Mouse (Mus musculus) gastrocnemius, adult 2 months (tissue): ENCODE measurements around the gene Teddm1b. TPM values are rescaled to one million over a fixed set of nuclear protein-coding genes. Genes with fewer than 3 reads are reported as not detected.

ENCODE experiments used
- DNase-seq: peaks from one replicate; pipeline ENCODE4 v3.0.0; 2022
- H3K27ac ChIP-seq: fragments of 200-600 bp; 2 replicates; pipeline ENCODE4 v1.8.1; 2022; ENCODE audit warnings: mild to moderate bottlenecking
- H3K4me3 ChIP-seq: fragments of 200-600 bp; 2 replicates; pipeline ENCODE4 v1.8.1; 2022; ENCODE audit warnings: mild to moderate bottlenecking, moderate library complexity
- CTCF ChIP-seq: fragments of 200-600 bp; IDR thresholded peaks from 2 replicates; pipeline ENCODE4 v1.8.1; 2022; ENCODE audit warnings: antibody characterized with exemption, mild to moderate bottlenecking, moderate library complexity
- intact Hi-C: fragments of 180-260 bp; cut with DNase I; formaldehyde crosslinking; loops from one replicate; pipeline ENCODE4 v1.15.1; 2025
- total RNA-seq, 2 experiments: library from RNA; stranded (reverse); gene quantifications; 2 replicates each; pipeline ENCODE4 v1.2.3; 2021

The Teddm1b gene
- total RNA-seq, 2 experiments from 2014 or later, result not detected

- DNase-seq, result no peak
- intact Hi-C loops, result loop anchor here (2.0 kb wide), 1 partner anchor 836 kb away; no protein-coding TSS in a partner anchor
- Histone ChIP-seq H3K4me3 (no peak overlapping the region), H3K27ac (peak overlapping the region; percentile 20; the same call in 1 of the 2 replicates)
- no peak for TF ChIP-seq CTCF
Measured at GRCm38 (mm10) chr1:153894201-153894893, 20.2 kb downstream of the Teddm1b start.

GRCm38 (mm10) chr1:153894979-153895378 is 20.8 kb downstream of the Teddm1b start:
- Histone ChIP-seq H3K4me3 (no peak overlapping the region), H3K27ac (no peak overlapping the region; the same call in 1 of the 2 replicates)
- DNase-seq, result peak; percentile 75
- TF ChIP-seq CTCF, result peak; percentile 90
- intact Hi-C loops, result loop anchor here (1.0 to 2.0 kb wide), 2 partner anchors 223 to 836 kb away; no protein-coding TSS in a partner anchor

- intact Hi-C loops, result no loop called here
- Histone ChIP-seq H3K4me3 (no peak overlapping the region), H3K27ac (0 out of 2 replicates have a peak overlapping the region, but pooled peaks have one; percentile 16)
- no peak for DNase-seq
- no peak for TF ChIP-seq CTCF
Measured at GRCm38 (mm10) chr1:153897196-153897595, 23.1 kb downstream of the Teddm1b start.

- no peak for TF ChIP-seq CTCF
- H3K4me3 ChIP-seq, result peak overlapping the region; percentile 88
- intact Hi-C loops, result loop anchor here (1.0 kb wide), 1 partner anchor 219 kb away; no protein-coding TSS in a partner anchor
- H3K27ac ChIP-seq, result peak overlapping the region; percentile 98
- no peak for DNase-seq
Measured at GRCm38 (mm10) chr1:153898989-153899730, 25.0 kb downstream of the Teddm1b start.

GRCm38 (mm10) chr1:153899731-153900380 is 25.7 kb downstream of the Teddm1b start, which contains the start of the genes Glul and Teddm2:
Gene Glul, plus strand, starts transcription at chr1:153899944.
Gene Teddm2, minus strand, starts transcription at chr1:153900228.
- TF ChIP-seq CTCF, result no peak
- Histone ChIP-seq H3K4me3 (peak within 1 kb of the TSS; percentile 88), H3K27ac (peak within 1 kb of the TSS; percentile 98)
- intact Hi-C loops, result loop anchor here (1.0 to 2.0 kb wide), 2 partner anchors 133 to 218 kb away; no protein-coding TSS in a partner anchor
- DNase-seq, result peak; percentile 98

- peak; percentile 74 for DNase-seq
- intact Hi-C loops, result loop anchor here (2.0 kb wide), 1 partner anchor 132 kb away; no protein-coding TSS in a partner anchor
Measured at GRCm38 (mm10) chr1:153900381-153900780, 26.2 kb downstream of the Teddm1b start.

GRCm38 (mm10) chr1:153900860-153901730 is 26.9 kb downstream of the Teddm1b start:
- DNase-seq, result peak; percentile 86
- intact Hi-C loops, result loop anchor here (1.0 to 2.0 kb wide), 2 partner anchors 21 to 132 kb away; no protein-coding TSS in a partner anchor

More at GRCm38 (mm10) chr1:153900381-153900780, 26.2 kb downstream of the Teddm1b start:
- TF ChIP-seq CTCF, result no peak
- Histone ChIP-seq H3K27ac (peak overlapping the region; percentile 98), H3K4me3 (peak overlapping the region; percentile 88)

GRCm38 (mm10) chr1:153903006-153903405 is 28.9 kb downstream of the Teddm1b start:
- H3K27ac ChIP-seq, result peak overlapping the region; percentile 98
- no peak for TF ChIP-seq CTCF
- intact Hi-C loops, result no loop called here
- no peak for DNase-seq
- peak overlapping the region; percentile 88 for H3K4me3 ChIP-seq

More at GRCm38 (mm10) chr1:153900860-153901730, 26.9 kb downstream of the Teddm1b start:
- H3K27ac ChIP-seq, result peak overlapping the region; percentile 98
- peak overlapping the region; percentile 88 for H3K4me3 ChIP-seq
- TF ChIP-seq CTCF, result no peak

- H3K27ac ChIP-seq, result peak overlapping the region; percentile 70; the same call in 1 of the 2 replicates
- DNase-seq, result no peak
- intact Hi-C loops, result no loop called here
- TF ChIP-seq CTCF, result no peak
- peak overlapping the region; percentile 3 for H3K4me3 ChIP-seq
Measured at GRCm38 (mm10) chr1:153904236-153904635, 30.1 kb downstream of the Teddm1b start.

- intact Hi-C loops, result no loop called here
- DNase-seq, result peak; percentile 59
- no peak for TF ChIP-seq CTCF
- Histone ChIP-seq H3K4me3 (peak overlapping the region; percentile 15), H3K27ac (peak overlapping the region; percentile 70)
Measured at GRCm38 (mm10) chr1:153905884-153906283, 31.7 kb downstream of the Teddm1b start.

GRCm38 (mm10) chr1:153908208-153908607 is 34.1 kb downstream of the Teddm1b start:
- no peak for TF ChIP-seq CTCF
- no peak for DNase-seq
- no peak overlapping the region; the same call in 1 of the 2 replicates for H3K4me3 ChIP-seq
- intact Hi-C loops, result no loop called here
- peak overlapping the region; percentile 35 for H3K27ac ChIP-seq
